Mouse (Mus musculus): ENCODE measurements at regions not wholly inside any gene's neighbourhood (a gene's known extent, or its start where the extent isn't known, plus 50 kb on each side); places are given as distances from the start of the nearest gene placed in this dataset.

GRCm38 (mm10) chrX:11387200-11387940 lies 59.7 kb downstream of the H2al1j start:
- intact Hi-C loops (cut with DNase I): no loop called here

GRCm38 (mm10) chrX:11388860-11389259 lies 61.2 kb downstream of the H2al1j start:
- intact Hi-C loops (cut with DNase I): no loop called here
- no peak for DNase-seq

More at GRCm38 (mm10) chrX:11387200-11387940, 59.7 kb downstream of the H2al1j start:
- no peak for DNase-seq

- no peak for DNase-seq
- intact Hi-C loops (cut with DNase I): no loop called here
Measured at GRCm38 (mm10) chrX:11400406-11400805, 72.8 kb downstream of the H2al1j start.

- intact Hi-C loops (cut with DNase I): no loop called here
- DNase-seq: no peak
Measured at GRCm38 (mm10) chrX:11404369-11404768, 76.7 kb downstream of the H2al1j start.

GRCm38 (mm10) chrX:11412316-11412826 lies 84.7 kb downstream of the H2al1j start:
- intact Hi-C loops (cut with DNase I): no loop called here
- no peak for DNase-seq

- intact Hi-C loops (cut with DNase I): no loop called here
Measured at GRCm38 (mm10) chrX:11415662-11416061, 88.0 kb downstream of the H2al1j start.

GRCm38 (mm10) chrX:11416510-11416909 lies 88.9 kb downstream of the H2al1j start:
- intact Hi-C loops (cut with DNase I): no loop called here
- no peak for DNase-seq

More at GRCm38 (mm10) chrX:11415662-11416061, 88.0 kb downstream of the H2al1j start:
- DNase-seq: no peak

GRCm38 (mm10) chrX:11417861-11418260 lies 90.2 kb downstream of the H2al1j start:
- intact Hi-C loops (cut with DNase I): no loop called here
- DNase-seq: no peak

GRCm38 (mm10) chrX:11418261-11418660 lies 90.6 kb downstream of the H2al1j start:
- intact Hi-C loops (cut with DNase I): no loop called here
- DNase-seq: peak in 1 of 2 experiments; percentile 18

- intact Hi-C loops (cut with DNase I): no loop called here
- no peak for DNase-seq
Measured at GRCm38 (mm10) chrX:11419162-11419631, 91.6 kb downstream of the H2al1j start.

GRCm38 (mm10) chrX:11432403-11433004 lies 104.9 kb downstream of the H2al1j start:
- intact Hi-C loops (cut with DNase I): no loop called here
- DNase-seq: no peak

GRCm38 (mm10) chrX:11435338-11435737 lies 107.7 kb downstream of the H2al1j start:
- intact Hi-C loops (cut with DNase I): no loop called here
- DNase-seq: no peak

- no peak for DNase-seq
- intact Hi-C loops (cut with DNase I): no loop called here
Measured at GRCm38 (mm10) chrX:11437151-11437944, 109.7 kb downstream of the H2al1j start.

GRCm38 (mm10) chrX:11443543-11443942 lies 115.9 kb downstream of the H2al1j start:
- DNase-seq: no peak
- intact Hi-C loops (cut with DNase I): no loop called here

GRCm38 (mm10) chrX:11444261-11444725 lies 116.7 kb downstream of the H2al1j start:
- intact Hi-C loops (cut with DNase I): no loop called here
- DNase-seq: peak; percentile 30 to 41

GRCm38 (mm10) chrX:11448711-11449110 lies 121.1 kb downstream of the H2al1j start:
- DNase-seq: no peak
- intact Hi-C loops (cut with DNase I): no loop called here

GRCm38 (mm10) chrX:11458521-11458920 lies 130.9 kb downstream of the H2al1j start:
- intact Hi-C loops (cut with DNase I): no loop called here
- DNase-seq: no peak

- intact Hi-C loops (cut with DNase I): no loop called here
- DNase-seq: no peak
Measured at GRCm38 (mm10) chrX:11463955-11464511, 136.4 kb downstream of the H2al1j start.

- intact Hi-C loops (cut with DNase I): no loop called here
Measured at GRCm38 (mm10) chrX:11466191-11466590, 138.6 kb downstream of the H2al1j start.

GRCm38 (mm10) chrX:11479696-11480339 lies 152.2 kb downstream of the H2al1j start:
- intact Hi-C loops (cut with DNase I): no loop called here

More at GRCm38 (mm10) chrX:11466191-11466590, 138.6 kb downstream of the H2al1j start:
- no peak for DNase-seq

More at GRCm38 (mm10) chrX:11479696-11480339, 152.2 kb downstream of the H2al1j start:
- no peak for DNase-seq
